Mouse (Mus musculus): ENCODE data around the gene Dpep3. TPM values are rescaled to one million over a fixed set of nuclear protein-coding genes. Genes with fewer than 3 reads are reported as not detected.
"Not testable (repeated sequence)": the region's sequence is repeated elsewhere in the genome, so short reads cannot be mapped to it uniquely, and the experiment has no call there.

Gene Dpep3
- total and polyA plus RNA-seq, 2 experiments from 2014 or later: not detected

GRCm38 (mm10) chr8:105988546-105988945, 9.3 kb upstream of the Dpep3 start:
- H3K4me1 ChIP-seq (ENCODE audit: insufficient read depth, low read length): no peaks in the 10 kb centered on the region
- no peak overlapping the region for H3K4me3 ChIP-seq (ENCODE audit: low read length)
- H3K27ac ChIP-seq: no peak overlapping the region
- no peak for ATAC-seq
- H3K27me3 ChIP-seq (ENCODE audit: insufficient read depth, low read length): no peaks in the 10 kb centered on the region
- no peak for DNase-seq (ENCODE audit: low spot score)
- no peak for TF ChIP-seq CTCF (IDR thresholded peaks at IDR 0.05; ENCODE audit: low read depth)
- H3K36me3 ChIP-seq (ENCODE audit: insufficient read depth, low read length): no peaks in the 10 kb centered on the region
- H3K9ac ChIP-seq (replicated peaks; ENCODE audit: low read length): no peak overlapping the region
- 76% methylated on average over 11 of the region's 11 CpGs for WGBS
- no peaks in the 10 kb centered on the region for H3K9me3 ChIP-seq (ENCODE audit: low read length)
- H3K4me2 ChIP-seq (ENCODE audit: low read depth, low read length): no peak overlapping the region

DNA sequence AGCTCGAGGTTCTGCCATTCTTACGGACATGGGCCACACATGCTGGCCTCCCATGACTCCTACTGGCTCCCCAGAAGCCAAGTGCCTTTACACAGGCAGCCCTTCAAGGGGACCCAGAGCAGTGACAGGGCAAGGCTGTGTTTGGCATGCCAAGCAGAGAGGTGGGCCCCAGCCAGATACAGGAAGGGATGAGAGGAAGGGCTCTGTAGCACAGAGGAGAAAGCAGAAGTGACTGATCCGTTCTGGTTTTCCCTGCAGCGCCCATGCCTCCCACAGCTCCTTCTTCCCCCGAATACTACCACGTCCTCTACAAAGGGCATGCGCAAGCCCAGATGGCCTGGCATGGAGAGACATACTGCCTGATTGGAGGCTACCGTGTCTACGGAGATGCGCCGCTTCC, 4.2 kb upstream of the Dpep3 start:
- H3K9ac ChIP-seq (replicated peaks; ENCODE audit: low read length); H3K4me2 ChIP-seq (ENCODE audit: low read depth, low read length); H3K9me3 ChIP-seq (ENCODE audit: low read length); H3K36me3 ChIP-seq (ENCODE audit: insufficient read depth, low read length); H3K27me3 ChIP-seq (ENCODE audit: insufficient read depth, low read length); ATAC-seq; H3K4me3 ChIP-seq (ENCODE audit: low read length); DNase-seq (ENCODE audit: low spot score); H3K27ac ChIP-seq; H3K4me1 ChIP-seq (ENCODE audit: insufficient read depth, low read length): not testable (repeated sequence)
- 81% methylated on average over 11 of the region's 11 CpGs for WGBS

- WGBS: 93% methylated on average over 1 of the region's 1 CpGs
- H3K27ac ChIP-seq: no peak overlapping the region
- H3K36me3 ChIP-seq (ENCODE audit: insufficient read depth, low read length): no peaks in the 10 kb centered on the region
- H3K4me2 ChIP-seq (ENCODE audit: low read depth, low read length): no peak overlapping the region
- H3K9ac ChIP-seq (replicated peaks; ENCODE audit: low read length): no peak overlapping the region
- H3K9me3 ChIP-seq (ENCODE audit: low read length): no peaks in the 10 kb centered on the region
- H3K4me3 ChIP-seq (ENCODE audit: low read length): no peak overlapping the region
- ATAC-seq (no peak), DNase-seq (ENCODE audit: low spot score) (no peak)
- no peaks in the 10 kb centered on the region for H3K4me1 ChIP-seq (ENCODE audit: insufficient read depth, low read length)
- no peak for TF ChIP-seq CTCF (IDR thresholded peaks at IDR 0.05; ENCODE audit: low read depth)
- H3K27me3 ChIP-seq (ENCODE audit: insufficient read depth, low read length): no peaks in the 10 kb centered on the region
Measured at GRCm38 (mm10) chr8:105981146-105981545, 1.9 kb upstream of the Dpep3 start.

GRCm38 (mm10) chr8:105975363-105975762, 3.9 kb downstream of the Dpep3 start:
- 61% methylated on average over 7 of the region's 7 CpGs for WGBS
- no peak overlapping the region for H3K4me3 ChIP-seq (ENCODE audit: low read length)
- DNase-seq (ENCODE audit: low spot score) (no peak), ATAC-seq (no peak)
- H3K4me1 ChIP-seq (ENCODE audit: insufficient read depth, low read length): no peaks in the 10 kb centered on the region
- no peak overlapping the region for H3K9ac ChIP-seq (replicated peaks; ENCODE audit: low read length)
- no peaks in the 10 kb centered on the region for H3K27me3 ChIP-seq (ENCODE audit: insufficient read depth, low read length)
- TF ChIP-seq CTCF (IDR thresholded peaks at IDR 0.05; ENCODE audit: low read depth): no peak
- H3K27ac ChIP-seq: no peak overlapping the region
- H3K9me3 ChIP-seq (ENCODE audit: low read length): no peaks in the 10 kb centered on the region
- H3K4me2 ChIP-seq (ENCODE audit: low read depth, low read length): no peak overlapping the region
- no peaks in the 10 kb centered on the region for H3K36me3 ChIP-seq (ENCODE audit: insufficient read depth, low read length)

DNA sequence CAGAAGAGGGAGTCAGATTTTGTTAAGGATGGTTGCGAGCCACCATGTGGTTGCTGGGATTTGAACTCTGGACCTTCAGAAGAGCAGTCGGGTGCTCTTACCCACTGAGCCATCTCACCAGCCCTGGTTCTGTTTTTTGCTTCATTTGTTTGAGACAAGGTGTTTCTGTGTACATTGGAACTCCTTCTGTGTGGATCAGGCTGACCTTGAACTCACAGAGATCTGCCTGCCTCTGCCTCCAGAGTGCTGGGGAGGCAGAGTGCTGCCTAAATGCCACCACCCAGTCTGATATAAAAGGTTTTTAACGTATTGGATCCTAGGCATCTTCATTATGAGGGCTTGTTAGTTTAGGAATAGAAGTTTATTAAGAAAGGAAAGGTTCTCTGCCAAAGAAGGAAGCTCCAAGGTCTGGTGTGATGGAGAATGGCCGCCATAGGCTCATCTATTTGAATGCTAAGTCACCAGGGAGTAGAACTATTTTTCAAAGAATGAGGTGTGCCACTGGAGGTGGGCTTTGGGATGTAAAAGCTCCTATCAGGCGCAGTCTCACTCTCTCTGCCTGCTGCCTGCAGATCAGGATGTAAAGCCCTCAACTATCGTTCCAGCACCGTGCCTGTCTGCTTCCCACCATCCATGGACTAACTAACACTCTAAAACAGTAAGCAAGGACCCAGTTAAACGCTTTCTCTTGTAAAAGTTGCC, 8.1 kb downstream of the Dpep3 start:
- Histone ChIP-seq H3K4me3 (ENCODE audit: low read length) (no peak overlapping the region), H3K4me1 (ENCODE audit: insufficient read depth, low read length) (no peaks in the 10 kb centered on the region), H3K36me3 (ENCODE audit: insufficient read depth, low read length) (no peaks in the 10 kb centered on the region), H3K9me3 (ENCODE audit: low read length) (no peaks in the 10 kb centered on the region), H3K27ac (no peak overlapping the region), H3K27me3 (ENCODE audit: insufficient read depth, low read length) (0 out of 2 replicates have a peak, but pooled peaks cover 10% of the 10 kb centered on the region), H3K4me2 (ENCODE audit: low read depth, low read length) (no peak overlapping the region), H3K9ac (replicated peaks; ENCODE audit: low read length) (no peak overlapping the region)
- no peak for DNase-seq (ENCODE audit: low spot score)
- no peak for ATAC-seq
- TF ChIP-seq CTCF (IDR thresholded peaks at IDR 0.05; ENCODE audit: low read depth): no peak
- WGBS: 69% methylated on average over 8 of the region's 8 CpGs

DNA sequence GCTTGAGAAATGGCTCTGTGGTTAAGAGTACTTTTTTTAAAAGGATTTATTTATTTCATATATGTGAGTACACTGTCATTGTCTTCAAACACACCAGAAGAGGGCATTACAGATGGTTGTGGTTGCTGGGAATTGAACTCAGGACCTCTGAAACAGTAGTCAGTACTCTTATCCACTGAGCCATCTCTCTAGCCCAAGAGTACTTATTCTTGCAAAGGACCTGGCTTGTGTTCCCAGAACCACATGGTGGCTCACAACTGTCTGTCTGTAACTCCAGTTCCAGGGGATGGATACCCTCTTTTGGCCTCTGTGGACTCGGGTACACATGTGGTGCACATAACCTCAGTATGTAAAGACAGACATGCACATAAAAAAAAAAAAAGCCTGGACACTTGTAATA, 9.9 kb downstream of the Dpep3 start:
- H3K9ac ChIP-seq (replicated peaks; ENCODE audit: low read length): no peak overlapping the region
- TF ChIP-seq CTCF (IDR thresholded peaks at IDR 0.05; ENCODE audit: low read depth): no peak
- peaks cover 10% of the 10 kb centered on the region; the same call in 1 of the 2 replicates for H3K27me3 ChIP-seq (ENCODE audit: insufficient read depth, low read length)
- no peaks in the 10 kb centered on the region for H3K36me3 ChIP-seq (ENCODE audit: insufficient read depth, low read length)
- H3K27ac ChIP-seq: no peak overlapping the region
- no peaks in the 10 kb centered on the region for H3K9me3 ChIP-seq (ENCODE audit: low read length)
- no peak overlapping the region for H3K4me2 ChIP-seq (ENCODE audit: low read depth, low read length)
- 0 out of 2 replicates have a peak, but pooled peaks cover 1% of the 10 kb centered on the region for H3K4me1 ChIP-seq (ENCODE audit: insufficient read depth, low read length)
- 67% methylated on average over 1 of the region's 1 CpGs for WGBS
- H3K4me3 ChIP-seq (ENCODE audit: low read length): no peak overlapping the region
- DNase-seq (ENCODE audit: low spot score) (no peak), ATAC-seq (no peak)

GRCm38 (mm10) chr8:105966692-105967311, 12.4 kb downstream of the Dpep3 start:
- Histone ChIP-seq H3K4me2 (ENCODE audit: low read depth, low read length) (peak overlapping the region; percentile 51), H3K4me3 (ENCODE audit: low read length) (no peak overlapping the region; the same call in 1 of the 2 replicates), H3K27me3 (ENCODE audit: insufficient read depth, low read length) (peaks cover 10% of the 10 kb centered on the region; the same call in 1 of the 2 replicates), H3K36me3 (ENCODE audit: insufficient read depth, low read length) (no peaks in the 10 kb centered on the region), H3K4me1 (ENCODE audit: insufficient read depth, low read length) (0 out of 2 replicates have a peak, but pooled peaks cover 3% of the 10 kb centered on the region), H3K27ac (no peak overlapping the region), H3K9me3 (ENCODE audit: low read length) (no peaks in the 10 kb centered on the region), H3K9ac (replicated peaks; ENCODE audit: low read length) (no peak overlapping the region)
- TF ChIP-seq CTCF (IDR thresholded peaks at IDR 0.05; ENCODE audit: low read depth): no peak
- DNase-seq (ENCODE audit: low spot score): peak; percentile 23
- 8% methylated on average over 19 of the region's 19 CpGs for WGBS
- 0 out of 2 replicates have a peak, but pooled peaks have one; percentile 42 for ATAC-seq

Data from hindbrain, postnatal 0 days (tissue).